Mouse (Mus musculus) midbrain, embryonic 15.5 days (tissue): Measurements from ENCODE around the gene Dusp8. TPM values are rescaled to one million over a fixed set of nuclear protein-coding genes. Genes with fewer than 3 reads are reported as not detected.

Source experiments
- ATAC-seq: fragments of 200-750 bp; cut with Nextera tagmentation; replicated peaks from 2 replicates; pipeline ENCODE4 v1.8.0; 2017; ENCODE audit warnings: moderate TSS enrichment
- H3K27ac ChIP-seq: fragments of 300-500 bp; sonication (generic); 2 replicates; pipeline ENCODE4 v1.5.1; 2015; ENCODE audit warnings: mild to moderate bottlenecking, inconsistent platforms
- H3K27me3 ChIP-seq: fragments of 300-500 bp; sonication (generic); replicated peaks from 2 replicates; pipeline ENCODE4 v1.6.1; 2015; ENCODE audit warnings: inconsistent platforms
- H3K36me3 ChIP-seq: fragments of 300-500 bp; sonication (generic); replicated peaks from 2 replicates; pipeline ENCODE4 v1.6.1; 2015; ENCODE audit warnings: inconsistent platforms
- H3K4me1 ChIP-seq: fragments of 300-500 bp; sonication (generic); 2 replicates; pipeline ENCODE4 v1.6.1; 2015; ENCODE audit warnings: inconsistent platforms
- H3K4me2 ChIP-seq: fragments of 300-500 bp; sonication (generic); 2 replicates; pipeline ENCODE4 v1.6.1; 2015; ENCODE audit warnings: inconsistent platforms, mild to moderate bottlenecking, moderate library complexity
- H3K4me3 ChIP-seq: fragments of 300-500 bp; sonication (generic); 2 replicates; pipeline ENCODE4 v1.5.1; 2015; ENCODE audit warnings: mild to moderate bottlenecking, inconsistent platforms
- H3K9ac ChIP-seq: fragments of 300-500 bp; sonication (generic); 2 replicates; pipeline ENCODE4 v1.6.1; 2015; ENCODE audit warnings: mild to moderate bottlenecking, inconsistent platforms
- H3K9me3 ChIP-seq: fragments of 300-500 bp; sonication (generic); 2 replicates; pipeline ENCODE4 v1.6.1; 2016; ENCODE audit warnings: inconsistent platforms
- WGBS: fragments of 180-500 bp; shearing (Covaris S2); methylation state at CpG from one replicate; pipeline ENCODE4 v1.1.7; 2015; ENCODE audit warnings: mixed read lengths; 5-methylcytosine and 5-hydroxymethylcytosine counted together
- polyA plus RNA-seq: library from polyadenylated mRNA; unstranded; fragments of >200 nt; fragmentation: Nextera tagmentation; extraction: Ambion mirVana; gene quantifications from 2 replicates; pipeline ENCODE4 v1.2.1, GENCODE M21; 2015

Dusp8 gene
- polyA plus RNA-seq, 1 experiment from 2014 or later: 135 TPM

- no peaks in the 10 kb centered on the region for H3K36me3 ChIP-seq
- H3K9ac ChIP-seq: no peak overlapping the region
- no peak for ATAC-seq
- WGBS: 92% methylated on average over 2 of the region's 2 CpGs
- H3K9me3 ChIP-seq: no peaks in the 10 kb centered on the region
- no peak overlapping the region for H3K4me2 ChIP-seq
- peaks cover 3% of the 10 kb centered on the region; the same call in 1 of the 2 replicates for H3K4me1 ChIP-seq
- H3K27me3 ChIP-seq: no peaks in the 10 kb centered on the region
- H3K27ac ChIP-seq: no peak overlapping the region
- H3K4me3 ChIP-seq: no peak overlapping the region
These were observed 61.4 kb downstream of the Dusp8 start for GRCm38 (mm10) chr7:142034198-142034597.

GRCm38 (mm10) chr7:142030073-142030472 lies 65.6 kb downstream of the Dusp8 start:
- Histone ChIP-seq H3K4me2 (no peak overlapping the region), H3K4me1 (peaks cover 9% of the 10 kb centered on the region; the same call in 1 of the 2 replicates), H3K4me3 (no peak overlapping the region), H3K27ac (no peak overlapping the region), H3K36me3 (no peaks in the 10 kb centered on the region), H3K27me3 (no peaks in the 10 kb centered on the region), H3K9ac (no peak overlapping the region), H3K9me3 (no peaks in the 10 kb centered on the region)
- no peak for ATAC-seq

Other genes starting within 250 kb of the Dusp8 start
- gene Tollip, start 177.3 kb downstream of the Dusp8 start, polyA plus RNA-seq: 82.6 TPM in 2 replicates
- 24.7 and 25.9 TPM in 2 replicates for gene Brsk2, start 146.1 kb downstream of the Dusp8 start, polyA plus RNA-seq
- gene Mob2, start 34.8 kb downstream of the Dusp8 start, polyA plus RNA-seq: 53.9 and 57.8 TPM in 2 replicates
- 0.36 and 0.65 TPM in 2 replicates for gene Gm45618, start 24.9 kb upstream of the Dusp8 start, polyA plus RNA-seq
- not detected in 2 replicates for gene Gm39115, start 40.2 kb upstream of the Dusp8 start, polyA plus RNA-seq
- gene Gm45337, start 48.8 kb upstream of the Dusp8 start, polyA plus RNA-seq: not detected in 2 replicates
- not detected in 2 replicates for gene Gm29735, start 61.3 kb upstream of the Dusp8 start, polyA plus RNA-seq
- not detected in 2 replicates for gene Gm4553, start 69.9 kb upstream of the Dusp8 start, polyA plus RNA-seq
- gene Krtap5-2, start 80.2 kb upstream of the Dusp8 start, polyA plus RNA-seq: not detected in 2 replicates
- gene Gm10153, start 94.5 kb upstream of the Dusp8 start, polyA plus RNA-seq: not detected in 2 replicates
- not detected in 2 replicates for gene Krtap5-3, start 105.5 kb upstream of the Dusp8 start, polyA plus RNA-seq
- gene Gm7579, start 116.0 kb upstream of the Dusp8 start, polyA plus RNA-seq: not detected in 2 replicates
- gene Krtap5-5, start 134.1 kb upstream of the Dusp8 start, polyA plus RNA-seq: not detected in 2 replicates
- gene Gm40460, start 145.2 kb upstream of the Dusp8 start, polyA plus RNA-seq: not detected in 2 replicates
- not detected in 2 replicates for gene Gm2431, start 162.5 kb upstream of the Dusp8 start, polyA plus RNA-seq
- not detected in 2 replicates for gene Gm4559, start 178.5 kb upstream of the Dusp8 start, polyA plus RNA-seq
- gene Krtap5-1, start 201.3 kb upstream of the Dusp8 start, polyA plus RNA-seq: not detected in 2 replicates
- gene Krtap5-4, start 207.7 kb upstream of the Dusp8 start, polyA plus RNA-seq: not detected in 2 replicates